In the genomic region with DNA sequence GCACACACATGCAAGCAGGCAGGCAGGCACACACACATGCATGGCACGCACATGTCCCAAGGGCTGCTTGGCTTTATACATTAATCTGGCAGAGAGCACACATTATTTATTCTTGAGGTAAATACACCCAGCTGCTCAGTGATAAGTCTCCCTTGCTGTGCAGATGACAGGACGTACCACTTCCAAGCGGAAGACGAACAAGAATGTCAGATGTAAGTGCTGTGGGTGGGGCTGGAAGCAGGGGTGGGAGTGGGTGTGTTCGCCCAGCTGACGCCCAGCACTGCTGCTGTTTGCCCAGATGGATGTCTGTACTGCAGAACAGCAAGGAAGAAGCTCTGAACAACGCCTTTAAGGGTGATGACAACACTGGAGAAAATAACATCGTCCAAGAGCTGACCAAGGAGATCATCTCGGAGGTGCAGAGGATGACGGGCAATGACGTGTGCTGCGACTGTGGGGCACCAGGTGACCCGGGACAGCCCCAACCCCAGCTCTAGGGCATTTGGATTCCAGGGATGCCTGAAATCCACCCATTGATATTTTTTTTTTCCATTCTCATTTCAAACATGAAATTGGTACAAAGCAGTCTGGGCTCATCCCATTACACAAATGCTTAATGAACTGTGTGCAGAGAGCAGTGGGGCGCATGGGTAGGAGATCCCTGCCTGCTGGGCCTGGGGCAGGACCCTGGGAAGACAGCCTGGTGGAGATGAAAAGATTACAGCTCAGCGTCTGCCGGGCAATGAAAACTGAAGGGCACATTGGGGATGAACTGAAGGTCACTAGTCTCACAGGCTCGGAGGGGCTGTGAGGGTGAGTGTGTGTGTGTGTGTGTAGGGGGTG, we compare ENCODE assay signal across 8 mouse cellular contexts. TPM values are rescaled to one million over a fixed set of nuclear protein-coding genes. Genes with fewer than 3 reads are reported as not detected.
A peak's percentile ranks its signal among the peaks of the same experiment; 100 is the strongest.
DNase-seq lines count a peak whose midpoint lies in the region; ATAC-seq and TF ChIP-seq lines count a peak whose summit lies in the region.

No protein-coding gene starts in this region.

- no peaks in the 10 kb centered on the region for H3K27me3 ChIP-seq in thymus, adult 2 months (ENCODE audit: control insufficient read depth, insufficient read depth, low read length)

- no peaks in the 10 kb centered on the region; the same call in 1 of the 2 replicates for H3K4me1 ChIP-seq in thymus, adult 2 months (replicated peaks; ENCODE audit: control insufficient read depth, insufficient read depth, low read length)

- 96% methylated on average over 17 of the region's 17 CpGs for WGBS in thymus, adult 2 months

- TF ChIP-seq CTCF in left cerebral cortex, adult 2 months (IDR thresholded peaks at IDR 0.05), result no peak
- TF ChIP-seq CTCF in thymus, adult 2 months (IDR thresholded peaks at IDR 0.05; ENCODE audit: borderline replicate concordance, control insufficient read depth, extremely low read depth, insufficient read depth, low read length, poor library complexity), result no peak

- DNase-seq in left cerebral cortex, adult 2 months (ENCODE audit: extremely low spot score in 1 of 2, low spot score in 2 of 2), result no peak
- DNase-seq in left cerebral cortex, postnatal 4 days, result no peak
- peak; percentile 36 for DNase-seq in c-Kit-positive CD71-positive TER-119-positive erythroid progenitor cells, embryonic 14.5 days (ENCODE audit: low spot score)
- DNase-seq in layer of hippocampus, postnatal 36 days, result peak; percentile 44 to 57
- DNase-seq in thymus, adult 2 months, result no peak
- DNase-seq in urinary bladder, postnatal 25 days (ENCODE audit: low spot score), result no peak
- DNase-seq in ovary, adult 18-20 months (ENCODE audit: low spot score), result no peak

- TF ChIP-seq POLR2A in thymus, adult 2 months (IDR thresholded peaks at IDR 0.05; ENCODE audit: control insufficient read depth, extremely low read depth, insufficient read depth, low read length, poor library complexity), result no peak

- intact Hi-C loops in left cerebral cortex, adult 2 months (cut with DNase I), result no loop called here
- intact Hi-C loops in left cerebral cortex, postnatal 4 days (cut with DNase I), result loop anchor here (5.0 kb wide), 1 partner anchor 117 kb away; no protein-coding TSS in a partner anchor

- ATAC-seq in megakaryocyte-erythroid progenitor cell, adult 5-6 weeks (replicated peaks; ENCODE audit: low FRiP score, low TSS enrichment, poor library complexity, severe bottlenecking), result peak; percentile 73

- H3K27ac ChIP-seq in left cerebral cortex, adult 2 months, result peak overlapping the region; percentile 2; the same call in 1 of the 2 replicates
- H3K27ac ChIP-seq in thymus, adult 2 months (ENCODE audit: control insufficient read depth, insufficient read depth, low read length), result no peak overlapping the region

- H3K36me3 ChIP-seq in thymus, adult 2 months (ENCODE audit: control insufficient read depth, insufficient read depth, low read length), result no peaks in the 10 kb centered on the region

- H3K4me3 ChIP-seq in left cerebral cortex, adult 2 months, result no peak overlapping the region
- H3K4me3 ChIP-seq in thymus, adult 2 months (ENCODE audit: control insufficient read depth, insufficient read depth, low read length), result no peak overlapping the region

RNA-seq across cellular contexts. Expression of gene Cpsf3, which starts 55.9 kb away (rescaled TPM):
- 10 to 100 TPM; 43.8 to 54.1 TPM for total RNA-seq in left cerebral cortex, adult 2 months (2021)
- 10 to 100 TPM; 54.6 to 58.0 TPM for total RNA-seq in left cerebral cortex, postnatal 4 days (2021)
- 10 to 100 TPM; 50.8 to 57.0 TPM for total RNA-seq in layer of hippocampus, postnatal 36 days (2021)
- total RNA-seq in megakaryocyte-erythroid progenitor cell, adult 5-6 weeks (2014; fragmentation: Nextera tagmentation), result 126 and 154 TPM in 2 replicates
- 105 and 107 TPM in 2 replicates for total RNA-seq in megakaryocyte-erythroid progenitor cell, adult 5-6 weeks (2017)
- polyA plus RNA-seq in thymus, adult 2 months (2012; rRNA removed), result 28.6 and 45.3 TPM in 2 replicates

RNA-seq across cellular contexts. Expression of gene Itgb1bp1, which starts 56.8 kb away (rescaled TPM):
- 10 to 100 TPM; 33.4 to 34.3 TPM for total RNA-seq in left cerebral cortex, adult 2 months (2021)
- 10 to 100 TPM; 33.4 to 35.3 TPM for total RNA-seq in left cerebral cortex, postnatal 4 days (2021)
- 10 to 100 TPM; 43.5 to 45.3 TPM for total RNA-seq in layer of hippocampus, postnatal 36 days (2021)
- 30.4 and 38.6 TPM in 2 replicates for total RNA-seq in megakaryocyte-erythroid progenitor cell, adult 5-6 weeks (2014; fragmentation: Nextera tagmentation)
- total RNA-seq in megakaryocyte-erythroid progenitor cell, adult 5-6 weeks (2017), result 17.6 and 20.4 TPM in 2 replicates
- polyA plus RNA-seq in thymus, adult 2 months (2012; rRNA removed), result 16.2 and 18.0 TPM in 2 replicates

Comparison
In these comparisons a context has a peak if more than half of its experiments do, and no peak if none do; other contexts are left out.
1. DNase-seq: peak in c-Kit-positive CD71-positive TER-119-positive erythroid progenitor cells, embryonic 14.5 days (single experiment) and layer of hippocampus, postnatal 36 days (2 of 2); none in left cerebral cortex, adult 2 months (0 of 2), left cerebral cortex, postnatal 4 days (single experiment), thymus, adult 2 months (single experiment), urinary bladder, postnatal 25 days (single experiment) and ovary, adult 18-20 months (single experiment).